17 mouse cellular contexts compared by ENCODE assay signal in the genomic region with DNA sequence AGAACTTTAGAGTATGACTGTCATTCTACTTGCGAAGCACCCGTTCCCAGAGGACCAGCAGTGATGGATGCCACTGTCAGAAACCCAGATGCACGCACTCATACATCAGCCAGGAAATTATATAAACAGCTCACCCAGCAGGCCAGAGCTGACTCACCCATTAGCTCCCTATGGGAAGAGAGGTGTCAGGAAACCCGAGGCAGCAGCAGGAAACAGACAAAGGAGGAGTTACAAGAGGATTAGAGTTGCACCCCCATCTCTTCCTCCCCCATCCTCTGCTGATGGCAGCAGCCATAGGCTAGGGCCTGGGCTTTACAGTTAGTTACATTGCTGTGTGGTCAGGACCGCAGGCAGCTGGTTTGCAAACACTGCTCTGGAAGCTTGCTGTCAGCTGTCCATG. TPM values are rescaled to one million over a fixed set of nuclear protein-coding genes. Genes with fewer than 3 reads are reported as not detected.
DNase-seq lines count a peak whose midpoint lies in the region; ATAC-seq and TF ChIP-seq lines count a peak whose summit lies in the region.
"Had no signal": no experiment of that assay in that cellular context is flagged by ENCODE, and none has a peak within 500 bp of the region (broad histone marks: within the 10 kb centered on the region; RNA-seq: fewer than 3 reads in every experiment).

No protein-coding gene starts in this region.

- no peak overlapping the region for H3K9ac ChIP-seq in hindbrain, postnatal 0 days (replicated peaks; ENCODE audit: low read length)
- no peak overlapping the region for H3K9ac ChIP-seq in hindbrain, embryonic 11.5 days (ENCODE audit: low read depth, low read length)
- no peak overlapping the region for H3K9ac ChIP-seq in lung, embryonic 15.5 days
- 0 out of 2 replicates have a peak overlapping the region, but pooled peaks have one; percentile 6 for H3K9ac ChIP-seq in intestine, embryonic 16.5 days (ENCODE audit: low read depth, low read length)
- H3K9ac ChIP-seq: heart, embryonic 13.5 days; limb, embryonic 12.5 days had no signal

- H3K27ac ChIP-seq in hindbrain, postnatal 0 days: no peak overlapping the region
- H3K27ac ChIP-seq in hindbrain, embryonic 11.5 days (ENCODE audit: low read depth, low read length): no peak overlapping the region
- H3K27ac ChIP-seq in lung, embryonic 15.5 days: 0 out of 2 replicates have a peak overlapping the region, but pooled peaks have one; percentile 29
- no peak overlapping the region for H3K27ac ChIP-seq in intestine, embryonic 16.5 days (ENCODE audit: low read length)
- H3K27ac ChIP-seq: heart, embryonic 13.5 days; limb, embryonic 12.5 days had no signal

- no peaks in the 10 kb centered on the region for H3K27me3 ChIP-seq in hindbrain, postnatal 0 days (ENCODE audit: insufficient read depth, low read length)
- H3K27me3 ChIP-seq in hindbrain, embryonic 11.5 days (ENCODE audit: control insufficient read depth, insufficient read depth, low read length): 0 out of 2 replicates have a peak, but pooled peaks cover 2% of the 10 kb centered on the region
- peaks cover 26% of the 10 kb centered on the region for H3K27me3 ChIP-seq in lung, embryonic 15.5 days
- no peaks in the 10 kb centered on the region for H3K27me3 ChIP-seq in intestine, embryonic 16.5 days (replicated peaks; ENCODE audit: control insufficient read depth, insufficient read depth, low read length)

- H3K4me1 ChIP-seq in hindbrain, postnatal 0 days (ENCODE audit: insufficient read depth, low read length): 0 out of 2 replicates have a peak, but pooled peaks cover 6% of the 10 kb centered on the region
- H3K4me1 ChIP-seq in hindbrain, embryonic 11.5 days (replicated peaks; ENCODE audit: control insufficient read depth, insufficient read depth, low read length): no peaks in the 10 kb centered on the region
- peaks cover 10% of the 10 kb centered on the region for H3K4me1 ChIP-seq in lung, embryonic 15.5 days
- H3K4me1 ChIP-seq in intestine, embryonic 16.5 days (ENCODE audit: control insufficient read depth, insufficient read depth, low read length): 0 out of 2 replicates have a peak, but pooled peaks cover 8% of the 10 kb centered on the region

- DNase-seq in hindbrain, postnatal 0 days (ENCODE audit: low spot score): peak; percentile 16
- DNase-seq in hindbrain, embryonic 11.5 days (ENCODE audit: low spot score): no peak
- DNase-seq in lung, postnatal 25 days (ENCODE audit: low spot score): no peak
- DNase-seq in MN1 (ENCODE audit: low spot score): peak; percentile 82
- DNase-seq in spleen, postnatal 36 days (ENCODE audit: low spot score in 2 of 2): no peak
- no peak for DNase-seq in layer of hippocampus, postnatal 10 days (ENCODE audit: low spot score in 2 of 2)
- DNase-seq: adrenal gland, postnatal 10 days; cerebellum, adult 11 months; gastrocnemius, postnatal 14 days; kidney, adult 18-20 months; spleen, adult 18-20 months had no signal

- H3K4me2 ChIP-seq in hindbrain, postnatal 0 days (ENCODE audit: low read depth, low read length): no peak overlapping the region
- no peak overlapping the region for H3K4me2 ChIP-seq in hindbrain, embryonic 11.5 days (replicated peaks; ENCODE audit: low read depth, low read length)
- no peak overlapping the region for H3K4me2 ChIP-seq in lung, embryonic 15.5 days
- no peak overlapping the region for H3K4me2 ChIP-seq in intestine, embryonic 16.5 days (ENCODE audit: low read depth, low read length)
- H3K4me2 ChIP-seq: heart, embryonic 13.5 days; limb, embryonic 12.5 days; midbrain, embryonic 11.5 days had no signal

- H3K36me3 ChIP-seq in hindbrain, postnatal 0 days (ENCODE audit: insufficient read depth, low read length): no peaks in the 10 kb centered on the region
- H3K36me3 ChIP-seq in hindbrain, embryonic 11.5 days (ENCODE audit: control insufficient read depth, insufficient read depth, low read length): no peaks in the 10 kb centered on the region
- H3K36me3 ChIP-seq in lung, embryonic 15.5 days: no peaks in the 10 kb centered on the region
- H3K36me3 ChIP-seq in intestine, embryonic 16.5 days (ENCODE audit: control insufficient read depth, insufficient read depth, low read length): no peaks in the 10 kb centered on the region
- H3K36me3 ChIP-seq: heart, embryonic 13.5 days; limb, embryonic 12.5 days had no signal

- no peaks in the 10 kb centered on the region for H3K9me3 ChIP-seq in hindbrain, postnatal 0 days (ENCODE audit: low read length)
- no peaks in the 10 kb centered on the region for H3K9me3 ChIP-seq in hindbrain, embryonic 11.5 days (ENCODE audit: control insufficient read depth, low read length)
- no peaks in the 10 kb centered on the region for H3K9me3 ChIP-seq in lung, embryonic 15.5 days
- H3K9me3 ChIP-seq in intestine, embryonic 16.5 days (ENCODE audit: control insufficient read depth, low read length): no peaks in the 10 kb centered on the region
- H3K9me3 ChIP-seq: heart, embryonic 13.5 days; limb, embryonic 12.5 days had no signal

- ATAC-seq in hindbrain, postnatal 0 days: no peak
- no peak for ATAC-seq in hindbrain, embryonic 11.5 days (ENCODE audit: low FRiP score)
- ATAC-seq in lung, embryonic 15.5 days (ENCODE audit: borderline replicate concordance, extremely low read depth, low FRiP score, low TSS enrichment): peak; percentile 81; the same call in 1 of the 2 replicates
- peak; percentile 56 for ATAC-seq in intestine, embryonic 16.5 days
- ATAC-seq: forebrain, embryonic 16.5 days had no signal

- no peak overlapping the region for H3K4me3 ChIP-seq in hindbrain, postnatal 0 days (ENCODE audit: low read length)
- H3K4me3 ChIP-seq in hindbrain, embryonic 11.5 days (ENCODE audit: low read depth, low read length): no peak overlapping the region
- H3K4me3 ChIP-seq in lung, embryonic 15.5 days: no peak overlapping the region
- no peak overlapping the region for H3K4me3 ChIP-seq in intestine, embryonic 16.5 days (ENCODE audit: low read length)
- H3K4me3 ChIP-seq: heart, embryonic 13.5 days; limb, embryonic 12.5 days had no signal

- TF ChIP-seq CTCF in hindbrain, postnatal 0 days (IDR thresholded peaks at IDR 0.05; ENCODE audit: low read depth): no peak

- 49% methylated on average over 5 of the region's 5 CpGs for WGBS in hindbrain, postnatal 0 days
- 51% methylated on average over 5 of the region's 5 CpGs for WGBS in hindbrain, embryonic 11.5 days
- 14% methylated on average over 5 of the region's 5 CpGs for WGBS in lung, embryonic 15.5 days
- WGBS in intestine, embryonic 16.5 days: 35% methylated on average over 5 of the region's 5 CpGs

RNA-seq across cellular contexts. Expression of gene Hps1, which starts 8.5 kb away (rescaled TPM):
- 13.6 and 22.2 TPM in 2 replicates for total RNA-seq in hindbrain, postnatal 0 days (2014; rRNA removed)
- 10.0 and 11.9 TPM in 2 replicates for polyA plus RNA-seq in hindbrain, postnatal 0 days (2015; fragmentation: Nextera tagmentation; extraction: Ambion mirVana)
- 9.7 and 10.6 TPM in 2 replicates for polyA plus RNA-seq in hindbrain, embryonic 11.5 days (2014; fragmentation: Nextera tagmentation; extraction: Ambion mirVana)
- polyA plus RNA-seq in lung, embryonic 15.5 days (2015; fragmentation: Nextera tagmentation; extraction: Ambion mirVana): 16.3 and 17.7 TPM in 2 replicates
- 18.6 and 20.3 TPM in 2 replicates for polyA plus RNA-seq in intestine, embryonic 16.5 days (2015; fragmentation: Nextera tagmentation; extraction: Ambion mirVana)
- 10 to 100 TPM in 1 of 2 experiments, 1 to 10 TPM in 1; 8.8 to 10.3 TPM for total RNA-seq in layer of hippocampus, postnatal 10 days (2021)

RNA-seq across cellular contexts. Expression of gene Pyroxd2, which starts 35.7 kb away (rescaled TPM):
- 1.9 and 3.5 TPM in 2 replicates for total RNA-seq in hindbrain, postnatal 0 days (2014; rRNA removed)
- 2.6 and 3.7 TPM in 2 replicates for polyA plus RNA-seq in hindbrain, postnatal 0 days (2015; fragmentation: Nextera tagmentation; extraction: Ambion mirVana)
- polyA plus RNA-seq in hindbrain, embryonic 11.5 days (2014; fragmentation: Nextera tagmentation; extraction: Ambion mirVana): 0.67 and 0.88 TPM in 2 replicates
- polyA plus RNA-seq in lung, embryonic 15.5 days (2015; fragmentation: Nextera tagmentation; extraction: Ambion mirVana): 5.3 and 5.8 TPM in 2 replicates
- 11.0 and 14.0 TPM in 2 replicates for polyA plus RNA-seq in intestine, embryonic 16.5 days (2015; fragmentation: Nextera tagmentation; extraction: Ambion mirVana)
- total RNA-seq in layer of hippocampus, postnatal 10 days (2021): 1 to 10 TPM; 3.3 to 4.2 TPM

Comparison
In these comparisons a context has a peak if more than half of its experiments do, and no peak if none do; other contexts are left out.
1. DNase-seq: peak in hindbrain, postnatal 0 days (single experiment) and MN1 (single experiment); none in hindbrain, embryonic 11.5 days (single experiment), lung, postnatal 25 days (single experiment), spleen, postnatal 36 days (0 of 2) and layer of hippocampus, postnatal 10 days (0 of 2).
2. ATAC-seq: peak in lung, embryonic 15.5 days (single experiment) and intestine, embryonic 16.5 days (single experiment); none in hindbrain, postnatal 0 days (single experiment) and hindbrain, embryonic 11.5 days (single experiment).